Mouse (Mus musculus): ENCODE data around the gene Abhd17c.

Gene Abhd17c

GRCm38 (mm10) chr7:84116621-84117542 lies 34.8 kb downstream of the Abhd17c start:
- no peak for DNase-seq

GRCm38 (mm10) chr7:84115385-84115784 lies 36.3 kb downstream of the Abhd17c start:
- DNase-seq: peak; percentile 22 to 29

- DNase-seq: no peak
These were observed 36.9 kb downstream of the Abhd17c start for GRCm38 (mm10) chr7:84114775-84115174.

GRCm38 (mm10) chr7:84113035-84113390 lies 38.7 kb downstream of the Abhd17c start:
- DNase-seq: peak in 1 of 2 experiments; percentile 17

GRCm38 (mm10) chr7:84112351-84113034 lies 39.2 kb downstream of the Abhd17c start:
- peak in 1 of 2 experiments; percentile 16 for DNase-seq

- peak in 1 of 2 experiments; percentile 25 for DNase-seq
These were observed 39.9 kb downstream of the Abhd17c start for GRCm38 (mm10) chr7:84111716-84112350.

- no peak for DNase-seq
These were observed 44.8 kb downstream of the Abhd17c start for GRCm38 (mm10) chr7:84106942-84107341.

GRCm38 (mm10) chr7:84102589-84102988 lies 49.1 kb downstream of the Abhd17c start:
- DNase-seq: no peak

- no peak for DNase-seq
These were observed 51.0 kb downstream of the Abhd17c start for GRCm38 (mm10) chr7:84100672-84101071.

- no peak for DNase-seq
These were observed 53.6 kb downstream of the Abhd17c start for GRCm38 (mm10) chr7:84098098-84098497.

GRCm38 (mm10) chr7:84096501-84096900 lies 55.2 kb downstream of the Abhd17c start:
- DNase-seq: no peak

GRCm38 (mm10) chr7:84090793-84091192 lies 60.9 kb downstream of the Abhd17c start:
- no peak for DNase-seq

- peak in 1 of 2 experiments; percentile 23 for DNase-seq
These were observed 61.9 kb downstream of the Abhd17c start for GRCm38 (mm10) chr7:84089777-84090176.

- peak; percentile 81 to 88 for DNase-seq
These were observed 62.7 kb downstream of the Abhd17c start for GRCm38 (mm10) chr7:84088971-84089370.

GRCm38 (mm10) chr7:84088191-84088590 lies 63.5 kb downstream of the Abhd17c start:
- DNase-seq: no peak

GRCm38 (mm10) chr7:84086039-84086829 lies 65.5 kb downstream of the Abhd17c start, which contains the start of gene Cemip:
Gene Cemip (minus strand): TSS chr7:84086502.
- DNase-seq: peak; percentile 91 to 92

GRCm38 (mm10) chr7:84085049-84085945 lies 66.4 kb downstream of the Abhd17c start:
- DNase-seq: peak; percentile 79 to 80

- no peak for DNase-seq
These were observed 74.3 kb downstream of the Abhd17c start for GRCm38 (mm10) chr7:84077257-84078013.

GRCm38 (mm10) chr7:84074266-84074665 lies 77.4 kb downstream of the Abhd17c start:
- no peak for DNase-seq

GRCm38 (mm10) chr7:84073856-84074255 lies 77.8 kb downstream of the Abhd17c start:
- DNase-seq: no peak

- no peak for DNase-seq
These were observed 82.8 kb downstream of the Abhd17c start for GRCm38 (mm10) chr7:84068931-84069330.
